Mouse (Mus musculus) induced T-regulatory cell, adult 2 months (primary cell): Measurements from ENCODE around the gene Rnaseh2b.
A peak's percentile ranks its signal among the peaks of the same experiment; 100 is the strongest.

Experiments used
- DNase-seq: peaks from one replicate; pipeline ENCODE4 v3.0.0-alpha.2; 2012; ENCODE audit warnings: low read depth

Gene Rnaseh2b

GRCm38 (mm10) chr14:62322581-62323344 lies 30.4 kb downstream of the Rnaseh2b start:
- no peak for DNase-seq

GRCm38 (mm10) chr14:62323457-62323856 lies 31.1 kb downstream of the Rnaseh2b start:
- DNase-seq = no peak

GRCm38 (mm10) chr14:62324943-62325342 lies 32.6 kb downstream of the Rnaseh2b start:
- no peak for DNase-seq

GRCm38 (mm10) chr14:62326026-62326425 lies 33.6 kb downstream of the Rnaseh2b start:
- DNase-seq = no peak

GRCm38 (mm10) chr14:62327171-62327570 lies 34.8 kb downstream of the Rnaseh2b start:
- DNase-seq = no peak

GRCm38 (mm10) chr14:62328606-62329005 lies 36.2 kb downstream of the Rnaseh2b start:
- DNase-seq = no peak

- DNase-seq = no peak
Observed at GRCm38 (mm10) chr14:62329631-62330030, 37.2 kb downstream of the Rnaseh2b start.

GRCm38 (mm10) chr14:62331457-62331856 lies 39.1 kb downstream of the Rnaseh2b start:
- no peak for DNase-seq

GRCm38 (mm10) chr14:62331866-62332619 lies 39.7 kb downstream of the Rnaseh2b start:
- peak; percentile 92 for DNase-seq

- peak; percentile 49 for DNase-seq
Observed at GRCm38 (mm10) chr14:62333909-62334687, 41.7 kb downstream of the Rnaseh2b start.

GRCm38 (mm10) chr14:62339196-62339595 lies 46.8 kb downstream of the Rnaseh2b start:
- no peak for DNase-seq

- no peak for DNase-seq
Observed at GRCm38 (mm10) chr14:62341887-62342642, 49.7 kb downstream of the Rnaseh2b start.

GRCm38 (mm10) chr14:62342643-62343144 lies 50.3 kb downstream of the Rnaseh2b start:
- DNase-seq = peak; percentile 64

GRCm38 (mm10) chr14:62346570-62346969 lies 54.2 kb downstream of the Rnaseh2b start:
- peak; percentile 51 for DNase-seq

- DNase-seq = peak; percentile 67
Observed at GRCm38 (mm10) chr14:62347103-62347502, 54.7 kb downstream of the Rnaseh2b start.

- DNase-seq = no peak
Observed at GRCm38 (mm10) chr14:62349786-62350185, 57.4 kb downstream of the Rnaseh2b start.

GRCm38 (mm10) chr14:62350186-62350585 lies 57.8 kb downstream of the Rnaseh2b start:
- DNase-seq = no peak

GRCm38 (mm10) chr14:62350890-62351289 lies 58.5 kb downstream of the Rnaseh2b start:
- DNase-seq = peak; percentile 65

- DNase-seq = no peak
Observed at GRCm38 (mm10) chr14:62353372-62353771, 61.0 kb downstream of the Rnaseh2b start.

GRCm38 (mm10) chr14:62353793-62354192 lies 61.4 kb downstream of the Rnaseh2b start:
- no peak for DNase-seq

- DNase-seq = no peak
Observed at GRCm38 (mm10) chr14:62355201-62355600, 62.8 kb downstream of the Rnaseh2b start.
